Mouse (Mus musculus) heart, embryonic 16.5 days (tissue): ENCODE results near the gene Tfdp2. TPM values are rescaled to one million over a fixed set of nuclear protein-coding genes. Genes with fewer than 3 reads are reported as not detected.
A peak's percentile ranks its signal among the peaks of the same experiment; 100 is the strongest.

Source experiments
- ATAC-seq: fragments of 200-750 bp; cut with Nextera tagmentation; replicated peaks from 2 replicates; pipeline ENCODE4 v1.8.0; 2017; ENCODE audit warnings: moderate number of reproducible peaks; ENCODE audit not compliant: insufficient read depth, low FRiP score; ENCODE audit errors: extremely low read depth
- H3K27ac ChIP-seq: fragments of 300-500 bp; sonication (generic); 2 replicates; pipeline ENCODE4 v1.5.1; 2014; ENCODE audit warnings: mild to moderate bottlenecking, low read length, control low read depth, moderate library complexity
- H3K27me3 ChIP-seq: fragments of 300-500 bp; sonication (generic); 2 replicates; pipeline ENCODE4 v1.6.1; 2014; ENCODE audit warnings: low read length, mixed read lengths; ENCODE audit not compliant: control insufficient read depth, insufficient read depth
- H3K36me3 ChIP-seq: fragments of 300-500 bp; sonication (generic); 2 replicates; pipeline ENCODE4 v1.6.1; 2014; ENCODE audit not compliant: control insufficient read depth, insufficient read depth
- H3K4me1 ChIP-seq: fragments of 300-500 bp; sonication (generic); 2 replicates; pipeline ENCODE4 v1.6.1; 2014; ENCODE audit warnings: low read length, mixed read lengths; ENCODE audit not compliant: control insufficient read depth, insufficient read depth
- H3K4me2 ChIP-seq: fragments of 300-500 bp; sonication (generic); 2 replicates; pipeline ENCODE4 v1.6.1; 2014; ENCODE audit warnings: low read depth, mild to moderate bottlenecking, control low read depth, low read length
- H3K4me3 ChIP-seq: fragments of 300-500 bp; sonication (generic); 2 replicates; pipeline ENCODE4 v1.5.1; 2014; ENCODE audit warnings: mild to moderate bottlenecking, control low read depth, low read length
- H3K9ac ChIP-seq: fragments of 300-500 bp; sonication (generic); 2 replicates; pipeline ENCODE4 v1.6.1; 2014; ENCODE audit warnings: low read length, control low read depth
- H3K9me3 ChIP-seq: fragments of 300-500 bp; sonication (generic); replicated peaks from 2 replicates; pipeline ENCODE4 v1.6.1; 2016; ENCODE audit warnings: low read length; ENCODE audit not compliant: control insufficient read depth
- WGBS: fragments of 180-500 bp; shearing (Covaris S2); extraction: QIAGEN DNeasy Blood & Tissue Kit; methylation state at CpG from one replicate; pipeline ENCODE4 v1.1.7; 2014; 5-methylcytosine and 5-hydroxymethylcytosine counted together
- polyA plus RNA-seq: library from polyadenylated mRNA; unstranded; fragments of >200 nt; fragmentation: Nextera tagmentation; extraction: Ambion mirVana; gene quantifications from 2 replicates; pipeline ENCODE4 v1.2.1, GENCODE M21; 2015

Tfdp2 gene
- polyA plus RNA-seq, 1 experiment from 2014 or later, result 34.2 TPM

GRCm38 (mm10) chr9:96299324-96300008 is 103.4 kb downstream of the Tfdp2 start:
- H3K27me3 ChIP-seq, result no peaks in the 10 kb centered on the region
- H3K9me3 ChIP-seq, result no peaks in the 10 kb centered on the region
- H3K9ac ChIP-seq, result no peak overlapping the region
- no peak overlapping the region for H3K4me2 ChIP-seq
- no peak overlapping the region for H3K4me3 ChIP-seq
- WGBS, result 63% methylated on average over 3 of the region's 3 CpGs
- peaks cover 7% of the 10 kb centered on the region; the same call in 1 of the 2 replicates for H3K4me1 ChIP-seq
- peaks cover 25% of the 10 kb centered on the region; the same call in 1 of the 2 replicates for H3K36me3 ChIP-seq
- H3K27ac ChIP-seq, result no peak overlapping the region
- ATAC-seq, result no peak

GRCm38 (mm10) chr9:96308816-96309215 is 112.7 kb downstream of the Tfdp2 start:
- H3K27me3 ChIP-seq, result no peaks in the 10 kb centered on the region
- no peak overlapping the region for H3K27ac ChIP-seq
- WGBS, result 77% methylated on average over 3 of the region's 3 CpGs

GRCm38 (mm10) chr9:96312074-96312473 is 116.0 kb downstream of the Tfdp2 start:
- Histone ChIP-seq H3K4me1 (no peaks in the 10 kb centered on the region), H3K27ac (no peak overlapping the region), H3K9ac (no peak overlapping the region), H3K9me3 (no peaks in the 10 kb centered on the region), H3K27me3 (no peaks in the 10 kb centered on the region), H3K36me3 (peaks cover 13% of the 10 kb centered on the region), H3K4me3 (no peak overlapping the region), H3K4me2 (no peak overlapping the region)
- 78% methylated on average over 3 of the region's 3 CpGs for WGBS
- no peak for ATAC-seq

More at GRCm38 (mm10) chr9:96308816-96309215, 112.7 kb downstream of the Tfdp2 start:
- Histone ChIP-seq H3K9ac (no peak overlapping the region), H3K4me3 (no peak overlapping the region), H3K4me1 (no peaks in the 10 kb centered on the region), H3K36me3 (peaks cover 17% of the 10 kb centered on the region), H3K9me3 (no peaks in the 10 kb centered on the region), H3K4me2 (no peak overlapping the region)
- no peak for ATAC-seq

- H3K27me3 ChIP-seq, result no peaks in the 10 kb centered on the region
- 52% methylated on average over 5 of the region's 5 CpGs for WGBS
- H3K9me3 ChIP-seq, result no peaks in the 10 kb centered on the region
- H3K4me3 ChIP-seq, result no peak overlapping the region
- H3K27ac ChIP-seq, result no peak overlapping the region
- peaks cover 10% of the 10 kb centered on the region; the same call in 1 of the 2 replicates for H3K36me3 ChIP-seq
- no peaks in the 10 kb centered on the region for H3K4me1 ChIP-seq
- H3K9ac ChIP-seq, result no peak overlapping the region
- peak; percentile 52; the same call in 1 of the 2 replicates for ATAC-seq
- no peak overlapping the region for H3K4me2 ChIP-seq
Measured at GRCm38 (mm10) chr9:96319333-96319732, 123.3 kb downstream of the Tfdp2 start.

GRCm38 (mm10) chr9:96320551-96320980 is 124.5 kb downstream of the Tfdp2 start:
- no peaks in the 10 kb centered on the region for H3K27me3 ChIP-seq
- H3K4me1 ChIP-seq, result no peaks in the 10 kb centered on the region
- 79% methylated on average over 6 of the region's 6 CpGs for WGBS
- ATAC-seq, result no peak
- 0 out of 2 replicates have a peak, but pooled peaks cover 10% of the 10 kb centered on the region for H3K36me3 ChIP-seq
- H3K9ac ChIP-seq, result no peak overlapping the region
- no peaks in the 10 kb centered on the region for H3K9me3 ChIP-seq
- H3K4me2 ChIP-seq, result no peak overlapping the region
- no peak overlapping the region for H3K27ac ChIP-seq
- no peak overlapping the region for H3K4me3 ChIP-seq

GRCm38 (mm10) chr9:96322411-96323152 is 126.5 kb downstream of the Tfdp2 start:
- Histone ChIP-seq H3K9me3 (no peaks in the 10 kb centered on the region), H3K27me3 (no peaks in the 10 kb centered on the region), H3K27ac (no peak overlapping the region), H3K36me3 (0 out of 2 replicates have a peak, but pooled peaks cover 8% of the 10 kb centered on the region), H3K4me2 (no peak overlapping the region), H3K4me1 (peaks cover 10% of the 10 kb centered on the region), H3K4me3 (no peak overlapping the region), H3K9ac (no peak overlapping the region)
- 86% methylated on average over 15 of the region's 15 CpGs for WGBS
- no peak for ATAC-seq

- Histone ChIP-seq H3K4me1 (peaks cover 10% of the 10 kb centered on the region), H3K4me3 (no peak overlapping the region), H3K27ac (no peak overlapping the region), H3K27me3 (no peaks in the 10 kb centered on the region), H3K4me2 (no peak overlapping the region), H3K9ac (no peak overlapping the region), H3K36me3 (0 out of 2 replicates have a peak, but pooled peaks cover 2% of the 10 kb centered on the region), H3K9me3 (no peaks in the 10 kb centered on the region)
- no peak for ATAC-seq
- 73% methylated on average over 4 of the region's 4 CpGs for WGBS
Measured at GRCm38 (mm10) chr9:96324502-96324901, 128.4 kb downstream of the Tfdp2 start.

GRCm38 (mm10) chr9:96326496-96326923 is 130.4 kb downstream of the Tfdp2 start:
- Histone ChIP-seq H3K9ac (no peak overlapping the region), H3K36me3 (0 out of 2 replicates have a peak, but pooled peaks cover 4% of the 10 kb centered on the region), H3K4me1 (peaks cover 10% of the 10 kb centered on the region), H3K9me3 (no peaks in the 10 kb centered on the region), H3K4me2 (no peak overlapping the region), H3K27ac (peak overlapping the region; percentile 49; the same call in 1 of the 2 replicates), H3K4me3 (no peak overlapping the region), H3K27me3 (no peaks in the 10 kb centered on the region)
- peak; percentile 34; the same call in 1 of the 2 replicates for ATAC-seq
- 38% methylated on average over 6 of the region's 6 CpGs for WGBS

- WGBS, result 88% methylated on average over 4 of the region's 4 CpGs
- H3K27me3 ChIP-seq, result no peaks in the 10 kb centered on the region
- peaks cover 10% of the 10 kb centered on the region for H3K4me1 ChIP-seq
- ATAC-seq, result no peak
- no peaks in the 10 kb centered on the region for H3K9me3 ChIP-seq
- H3K9ac ChIP-seq, result no peak overlapping the region
- H3K4me2 ChIP-seq, result no peak overlapping the region
- no peak overlapping the region for H3K27ac ChIP-seq
- peaks cover 12% of the 10 kb centered on the region for H3K36me3 ChIP-seq
- no peak overlapping the region for H3K4me3 ChIP-seq
Measured at GRCm38 (mm10) chr9:96328226-96328625, 132.2 kb downstream of the Tfdp2 start.
